Mouse (Mus musculus): ENCODE results near the gene U2af1l4. TPM values are rescaled to one million over a fixed set of nuclear protein-coding genes. Genes with fewer than 3 reads are reported as not detected.

The U2af1l4 gene
- 84.8 TPM for polyA plus RNA-seq (2017; shearing (Covaris generic))

GRCm38 (mm10) chr7:30563117-30563905 is at the start of gene U2af1l4, which contains the start of the genes Gm49396 and Psenen:
Gene U2af1l4, plus strand, starts transcription at chr7:30563301.
Gene Gm49396, plus strand, starts transcription at chr7:30563344.
Gene Psenen, minus strand, starts transcription at chr7:30563627.

GRCm38 (mm10) chr7:30534633-30535577 is 28.2 kb upstream of the U2af1l4 start, which contains the start of gene Arhgap33:
Gene Arhgap33, minus strand, starts transcription at chr7:30535060.

GRCm38 (mm10) chr7:30552102-30553020 is 10.7 kb upstream of the U2af1l4 start, which contains the start of the genes Hspb6 and Proser3:
Gene Hspb6, plus strand, starts transcription at chr7:30552178.
Gene Proser3, minus strand, starts transcription at chr7:30552299.

GRCm38 (mm10) chr7:30559443-30559954 is 3.6 kb upstream of the U2af1l4 start, which contains the start of gene Lin37:
Gene Lin37, minus strand, starts transcription at chr7:30559838.

GRCm38 (mm10) chr7:30564970-30565571 is 2.0 kb downstream of the U2af1l4 start, which contains the start of gene Igflr1:
Gene Igflr1, plus strand, starts transcription at chr7:30565427.

GRCm38 (mm10) chr7:30588676-30589434 is 25.8 kb downstream of the U2af1l4 start, which contains the start of gene Kmt2b:
Gene Kmt2b, minus strand, starts transcription at chr7:30588726.

GRCm38 (mm10) chr7:30598786-30599185 is 35.7 kb downstream of the U2af1l4 start, which contains the start of gene Zbtb32:
Gene Zbtb32, minus strand, starts transcription at chr7:30598909.

GRCm38 (mm10) chr7:30612654-30613402 is 49.7 kb downstream of the U2af1l4 start, which contains the start of gene Upk1a:
Gene Upk1a, minus strand, starts transcription at chr7:30612847.

Other genes starting within 250 kb of the U2af1l4 start
- gene Syne4, start 248.5 kb upstream of the U2af1l4 start, polyA plus RNA-seq (2017; shearing (Covaris generic)), result 5.9 TPM
- not detected for gene E130208F15Rik, start 241.6 kb upstream of the U2af1l4 start, polyA plus RNA-seq (2017; shearing (Covaris generic))
- 20.6 TPM for gene Sdhaf1, start 239.4 kb upstream of the U2af1l4 start, polyA plus RNA-seq (2017; shearing (Covaris generic))
- gene Lrfn3, start 200.5 kb upstream of the U2af1l4 start, polyA plus RNA-seq (2017; shearing (Covaris generic)), result not detected
- 2.8 TPM for gene Tyrobp, start 149.5 kb upstream of the U2af1l4 start, polyA plus RNA-seq (2017; shearing (Covaris generic))
- gene Hcst, start 143.4 kb upstream of the U2af1l4 start, polyA plus RNA-seq (2017; shearing (Covaris generic)), result 589 TPM
- gene Nfkbid, start 141.6 kb upstream of the U2af1l4 start, polyA plus RNA-seq (2017; shearing (Covaris generic)), result 853 TPM
- gene Aplp1, start 117.8 kb upstream of the U2af1l4 start, polyA plus RNA-seq (2017; shearing (Covaris generic)), result 34.3 TPM
- 0.25 TPM for gene Kirrel2, start 105.6 kb upstream of the U2af1l4 start, polyA plus RNA-seq (2017; shearing (Covaris generic))
- not detected for gene Nphs1, start 105.0 kb upstream of the U2af1l4 start, polyA plus RNA-seq (2017; shearing (Covaris generic))
- gene Prodh2, start 69.7 kb upstream of the U2af1l4 start, polyA plus RNA-seq (2017; shearing (Covaris generic)), result not detected
- 1.0 TPM for gene Arhgap33, start 28.2 kb upstream of the U2af1l4 start, polyA plus RNA-seq (2017; shearing (Covaris generic))
- 3.3 TPM for gene Hspb6, start 11.1 kb upstream of the U2af1l4 start, polyA plus RNA-seq (2017; shearing (Covaris generic))
- gene Proser3, start 11.0 kb upstream of the U2af1l4 start, polyA plus RNA-seq (2017; shearing (Covaris generic)), result 3.3 TPM
- gene Lin37, start 3.5 kb upstream of the U2af1l4 start, polyA plus RNA-seq (2017; shearing (Covaris generic)), result 48.0 TPM
- gene Gm49396, start within 50 bp of the U2af1l4 start, polyA plus RNA-seq (2017; shearing (Covaris generic)), result 57.8 TPM
- gene Psenen, start 326 bp downstream of the U2af1l4 start, polyA plus RNA-seq (2017; shearing (Covaris generic)), result 137 TPM
- gene Igflr1, start 2.1 kb downstream of the U2af1l4 start, polyA plus RNA-seq (2017; shearing (Covaris generic)), result 59.7 TPM
- 14.0 TPM for gene Kmt2b, start 25.4 kb downstream of the U2af1l4 start, polyA plus RNA-seq (2017; shearing (Covaris generic))
- 12.8 TPM for gene Zbtb32, start 35.6 kb downstream of the U2af1l4 start, polyA plus RNA-seq (2017; shearing (Covaris generic))
- gene Upk1a, start 49.5 kb downstream of the U2af1l4 start, polyA plus RNA-seq (2017; shearing (Covaris generic)), result 0.79 TPM
- gene Cox6b1, start 62.9 kb downstream of the U2af1l4 start, polyA plus RNA-seq (2017; shearing (Covaris generic)), result 388 TPM
- gene Etv2, start 72.6 kb downstream of the U2af1l4 start, polyA plus RNA-seq (2017; shearing (Covaris generic)), result not detected
- gene Rbm42, start 87.0 kb downstream of the U2af1l4 start, polyA plus RNA-seq (2017; shearing (Covaris generic)), result 194 TPM
- gene Haus5, start 101.7 kb downstream of the U2af1l4 start, polyA plus RNA-seq (2017; shearing (Covaris generic)), result 36.3 TPM
- 0.56 TPM for gene Pmis2, start 108.3 kb downstream of the U2af1l4 start, polyA plus RNA-seq (2017; shearing (Covaris generic))
- gene 2200002J24Rik, start 135.6 kb downstream of the U2af1l4 start, polyA plus RNA-seq (2017; shearing (Covaris generic)), result not detected
- not detected for gene Atp4a, start 148.9 kb downstream of the U2af1l4 start, polyA plus RNA-seq (2017; shearing (Covaris generic))
- gene Tmem147, start 166.2 kb downstream of the U2af1l4 start, polyA plus RNA-seq (2017; shearing (Covaris generic)), result 51.5 TPM
- not detected for gene Gapdhs, start 180.4 kb downstream of the U2af1l4 start, polyA plus RNA-seq (2017; shearing (Covaris generic))
- gene Sbsn, start 188.2 kb downstream of the U2af1l4 start, polyA plus RNA-seq (2017; shearing (Covaris generic)), result 0.17 TPM
- not detected for gene Dmkn, start 200.5 kb downstream of the U2af1l4 start, polyA plus RNA-seq (2017; shearing (Covaris generic))
- not detected for gene Krtdap, start 224.6 kb downstream of the U2af1l4 start, polyA plus RNA-seq (2017; shearing (Covaris generic))

Data from effector memory CD4-positive, alpha-beta T cell, adult 5 months (primary cell).